Mouse (Mus musculus) hindbrain, embryonic 13.5 days (tissue): ENCODE results near the gene Gm21310. TPM values are rescaled to one million over a fixed set of nuclear protein-coding genes. Genes with fewer than 3 reads are reported as not detected.
"Not testable (repeated sequence)": the region's sequence is repeated elsewhere in the genome, so short reads cannot be mapped to it uniquely, and the experiment has no call there.

ENCODE experiments used
- ATAC-seq: fragments of 200-750 bp; cut with Nextera tagmentation; 2 replicates; pipeline ENCODE4 v1.8.0; 2017; ENCODE audit warnings: moderate TSS enrichment; ENCODE audit not compliant: low FRiP score
- H3K27ac ChIP-seq: fragments of 300-500 bp; sonication (generic); 2 replicates; pipeline ENCODE4 v1.5.1; 2015; ENCODE audit warnings: inconsistent platforms, mild to moderate bottlenecking, moderate library complexity
- H3K27me3 ChIP-seq: fragments of 300-500 bp; sonication (generic); 2 replicates; pipeline ENCODE4 v1.6.1; 2015; ENCODE audit warnings: mild to moderate bottlenecking, inconsistent platforms
- H3K36me3 ChIP-seq: fragments of 300-500 bp; sonication (generic); 2 replicates; pipeline ENCODE4 v1.6.1; 2015; ENCODE audit warnings: mild to moderate bottlenecking, inconsistent platforms
- H3K4me1 ChIP-seq: fragments of 300-500 bp; sonication (generic); replicated peaks from 2 replicates; pipeline ENCODE4 v1.6.1; 2015; ENCODE audit warnings: inconsistent platforms
- H3K4me2 ChIP-seq: fragments of 300-500 bp; sonication (generic); 2 replicates; pipeline ENCODE4 v1.6.1; 2015; ENCODE audit warnings: inconsistent platforms, mild to moderate bottlenecking, moderate library complexity
- H3K4me3 ChIP-seq: fragments of 300-500 bp; sonication (generic); 2 replicates; pipeline ENCODE4 v1.5.1; 2015; ENCODE audit warnings: mild to moderate bottlenecking, inconsistent platforms
- H3K9ac ChIP-seq: fragments of 300-500 bp; sonication (generic); 2 replicates; pipeline ENCODE4 v1.6.1; 2015; ENCODE audit warnings: mild to moderate bottlenecking, inconsistent platforms
- H3K9me3 ChIP-seq: fragments of 300-500 bp; sonication (generic); 2 replicates; pipeline ENCODE4 v1.6.1; 2016; ENCODE audit warnings: inconsistent platforms
- polyA plus RNA-seq: library from polyadenylated mRNA; unstranded; fragments of >200 nt; fragmentation: Nextera tagmentation; extraction: Ambion mirVana; gene quantifications from 2 replicates; pipeline ENCODE4 v1.2.1, GENCODE M21; 2015

Gene Gm21310
- not detected in 2 replicates for polyA plus RNA-seq

DNA sequence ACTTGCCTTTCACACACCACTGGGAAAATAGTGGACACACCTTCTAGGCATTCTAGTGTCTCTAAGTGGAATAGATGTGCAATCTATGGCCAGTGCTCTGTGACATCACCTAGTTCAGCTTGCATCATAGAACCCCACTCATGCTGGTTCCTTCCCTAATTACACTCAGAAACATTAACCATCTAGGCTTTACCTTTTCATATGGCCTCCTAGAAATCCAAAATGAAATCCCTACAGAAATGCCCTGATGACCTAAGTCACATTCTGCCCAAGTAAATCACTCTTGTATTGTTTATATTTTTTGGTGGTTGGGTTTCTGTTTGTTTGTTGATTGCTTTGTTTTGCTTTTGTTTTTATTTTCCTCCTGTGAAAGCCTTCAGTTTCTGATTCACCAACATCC is at the start of gene Gm21310:
Gm21310 (minus strand) TSS at position 101 of the 400 bp plus-strand sequence.
- not testable (repeated sequence) for ATAC-seq, H3K4me3 ChIP-seq, H3K4me2 ChIP-seq

More for the DNA sequence above, at the start of gene Gm21310:
- H3K9me3 ChIP-seq, H3K9ac ChIP-seq, H3K4me1 ChIP-seq, H3K27ac ChIP-seq, H3K36me3 ChIP-seq, H3K27me3 ChIP-seq: not testable (repeated sequence)

Other genes with a start within 250 kb of the Gm21310 start
- gene Gm20834, start 177.4 kb upstream of the Gm21310 start, polyA plus RNA-seq: not detected in 2 replicates